Mouse (Mus musculus): ENCODE measurements at regions not wholly inside any gene's neighbourhood (a gene's known extent, or its start where the extent isn't known, plus 50 kb on each side); places are given as distances from the start of the nearest gene placed in this dataset.

- TF ChIP-seq CTCF (conservative IDR thresholded peaks at IDR 0.05; ENCODE audit: low read length) (no peak), NANOG (IDR thresholded peaks at IDR 0.05; ENCODE audit: borderline replicate concordance, low read length) (no peak), POU5F1 (IDR thresholded peaks at IDR 0.05; ENCODE audit: borderline replicate concordance, low read length) (no peak)
Observed at GRCm38 (mm10) chr16:42453338-42453737, 112.9 kb upstream of the Gap43 start.
